Mouse (Mus musculus): Measurements from ENCODE around the gene 2310034G01Rik. TPM values are rescaled to one million over a fixed set of nuclear protein-coding genes. Genes with fewer than 3 reads are reported as not detected.
A peak's percentile ranks its signal among the peaks of the same experiment; 100 is the strongest.

The 2310034G01Rik gene
- total RNA-seq (2021) = under 1 TPM; 0.16 to 0.39 TPM
- long read RNA-seq, experiment 1 = 0 reads
- long read RNA-seq, experiment 2, partial matches to known transcripts = 1 of 1 reads
- long read RNA-seq, experiment 2, other reads (novel, unspliced or antisense) = 0 of 1 reads

GRCm38 (mm10) chr19:46350168-46350932 is at the start of gene 2310034G01Rik:
2310034G01Rik (minus strand) TSS chr19:46350302.
- no peak for DNase-seq
- intact Hi-C loops (cut with DNase I; ENCODE audit: low total_unique reads) = no loop called here

- DNase-seq = no peak
- intact Hi-C loops (cut with DNase I; ENCODE audit: low total_unique reads) = loop anchor here (5.0 kb wide), 1 partner anchor 42 kb away; no protein-coding TSS in a partner anchor
These were observed 49.8 kb upstream of the 2310034G01Rik start for GRCm38 (mm10) chr19:46399886-46400285.

GRCm38 (mm10) chr19:46399372-46399771 is 49.3 kb upstream of the 2310034G01Rik start:
- intact Hi-C loops (cut with DNase I; ENCODE audit: low total_unique reads) = loop anchor here (5.0 kb wide), 1 partner anchor 43 kb away; no protein-coding TSS in a partner anchor
- DNase-seq = no peak

GRCm38 (mm10) chr19:46398401-46398800 is 48.3 kb upstream of the 2310034G01Rik start:
- intact Hi-C loops (cut with DNase I; ENCODE audit: low total_unique reads) = loop anchor here (5.0 kb wide), 1 partner anchor 44 kb away; no protein-coding TSS in a partner anchor
- DNase-seq = no peak

- intact Hi-C loops (cut with DNase I; ENCODE audit: low total_unique reads) = loop anchor here (5.0 kb wide), 1 partner anchor 45 kb away; no protein-coding TSS in a partner anchor
- no peak for DNase-seq
These were observed 47.4 kb upstream of the 2310034G01Rik start for GRCm38 (mm10) chr19:46397436-46398001.

- DNase-seq = peak; percentile 98
- intact Hi-C loops (cut with DNase I; ENCODE audit: low total_unique reads) = loop anchor here (5.0 kb wide), 1 partner anchor 45 kb away; no protein-coding TSS in a partner anchor
These were observed 46.8 kb upstream of the 2310034G01Rik start, which contains the start of gene Sufu for GRCm38 (mm10) chr19:46396686-46397435. Sufu (plus strand) TSS chr19:46396896.

- DNase-seq = no peak
- intact Hi-C loops (cut with DNase I; ENCODE audit: low total_unique reads) = loop anchor here (5.0 kb wide), 1 partner anchor 46 kb away; no protein-coding TSS in a partner anchor
These were observed 46.0 kb upstream of the 2310034G01Rik start for GRCm38 (mm10) chr19:46396109-46396508.

GRCm38 (mm10) chr19:46395109-46396009 is 45.3 kb upstream of the 2310034G01Rik start, which contains the start of gene Actr1a:
Actr1a (minus strand) TSS chr19:46395748.
- intact Hi-C loops (cut with DNase I; ENCODE audit: low total_unique reads) = loop anchor here (5.0 kb wide), 1 partner anchor 47 kb away; no protein-coding TSS in a partner anchor
- DNase-seq = peak; percentile 98

- no peak for DNase-seq
- intact Hi-C loops (cut with DNase I; ENCODE audit: low total_unique reads) = loop anchor here (5.0 kb wide), 1 partner anchor 48 kb away; no protein-coding TSS in a partner anchor
These were observed 44.6 kb upstream of the 2310034G01Rik start for GRCm38 (mm10) chr19:46394712-46395108.

- DNase-seq = no peak
- intact Hi-C loops (cut with DNase I; ENCODE audit: low total_unique reads) = no loop called here
These were observed 41.9 kb upstream of the 2310034G01Rik start for GRCm38 (mm10) chr19:46392018-46392417.

- intact Hi-C loops (cut with DNase I; ENCODE audit: low total_unique reads) = no loop called here
These were observed 39.8 kb upstream of the 2310034G01Rik start for GRCm38 (mm10) chr19:46389872-46390271.

GRCm38 (mm10) chr19:46382275-46382674 is 32.2 kb upstream of the 2310034G01Rik start:
- intact Hi-C loops (cut with DNase I; ENCODE audit: low total_unique reads) = no loop called here
- no peak for DNase-seq

More at GRCm38 (mm10) chr19:46389872-46390271, 39.8 kb upstream of the 2310034G01Rik start:
- no peak for DNase-seq

GRCm38 (mm10) chr19:46375891-46376290 is 25.8 kb upstream of the 2310034G01Rik start:
- intact Hi-C loops (cut with DNase I; ENCODE audit: low total_unique reads) = no loop called here
- DNase-seq = no peak

- DNase-seq = no peak
- intact Hi-C loops (cut with DNase I; ENCODE audit: low total_unique reads) = no loop called here
These were observed 25.4 kb upstream of the 2310034G01Rik start for GRCm38 (mm10) chr19:46375489-46375888.

- intact Hi-C loops (cut with DNase I; ENCODE audit: low total_unique reads) = no loop called here
- no peak for DNase-seq
These were observed 24.5 kb upstream of the 2310034G01Rik start for GRCm38 (mm10) chr19:46374477-46375088.

GRCm38 (mm10) chr19:46369204-46369603 is 19.1 kb upstream of the 2310034G01Rik start:
- intact Hi-C loops (cut with DNase I; ENCODE audit: low total_unique reads) = no loop called here
- peak; percentile 68 for DNase-seq

- DNase-seq = no peak
- intact Hi-C loops (cut with DNase I; ENCODE audit: low total_unique reads) = no loop called here
These were observed 17.9 kb upstream of the 2310034G01Rik start for GRCm38 (mm10) chr19:46367798-46368590.

All from gastrocnemius, postnatal 14 days (tissue).